Mouse (Mus musculus) myocyte (in vitro differentiated cells): ENCODE results near the gene Ptger4. TPM values are rescaled to one million over a fixed set of nuclear protein-coding genes. Genes with fewer than 3 reads are reported as not detected.

Experiments
- H3K27me3 ChIP-seq: one replicate; pipeline ENCODE4 v1.6.1; 2011; ENCODE audit not compliant: control insufficient read depth, insufficient read depth, insufficient read length
- H3K36me3 ChIP-seq: one replicate; pipeline ENCODE4 v1.6.1; 2011; ENCODE audit not compliant: control insufficient read depth, insufficient read depth
- H3K4me2 ChIP-seq: one replicate; pipeline ENCODE4 v1.6.1; 2011; ENCODE audit warnings: low read depth, control low read depth
- H3K4me3 ChIP-seq: one replicate; pipeline ENCODE4 v1.5.1; 2011; ENCODE audit warnings: mild to moderate bottlenecking, control low read depth, moderate library complexity
- H3K79me2 ChIP-seq: one replicate; pipeline ENCODE4 v1.6.1; 2011; ENCODE audit not compliant: control insufficient read depth, insufficient read depth
- H3ac ChIP-seq: one replicate; pipeline ENCODE4 v1.6.1; 2011; ENCODE audit not compliant: control insufficient read depth, insufficient read length
- CEBPB ChIP-seq: IDR thresholded peaks from 2 replicates; pipeline ENCODE4 v1.6.1; 2011; ENCODE audit warnings: mild to moderate bottlenecking, moderate library complexity; ENCODE audit not compliant: poor library complexity, insufficient read depth, severe bottlenecking
- E2F4 ChIP-seq: IDR thresholded peaks from one replicate; pipeline ENCODE4 v1.6.1; 2011; ENCODE audit warnings: mild to moderate bottlenecking, control low read depth, moderate library complexity; ENCODE audit not compliant: insufficient read depth
- MAX ChIP-seq: IDR thresholded peaks from one replicate; pipeline ENCODE4 v1.6.1; 2011; ENCODE audit warnings: low read depth, mild to moderate bottlenecking, control low read depth
- MYOD1 ChIP-seq, 3 experiments: IDR thresholded peaks; one replicate each; pipeline ENCODE4 v1.6.1; 2011; ENCODE audit warnings: control low read depth in 2 of 3, low read depth in 2 of 3, mild to moderate bottlenecking in 2 of 3, moderate library complexity in 1 of 3; ENCODE audit not compliant: insufficient read length in 2 of 3, control insufficient read depth in 1 of 3
- MYOG ChIP-seq, 3 experiments: IDR thresholded peaks; one replicate each; pipeline ENCODE4 v1.6.1; 2011; ENCODE audit warnings: control low read depth in 2 of 3, low read depth in 2 of 3, mild to moderate bottlenecking in 2 of 3; ENCODE audit not compliant: insufficient read length in 2 of 3, control insufficient read depth in 1 of 3, insufficient read depth in 1 of 3
- POLR2A ChIP-seq: IDR thresholded peaks from one replicate; pipeline ENCODE4 v1.6.1; 2011; ENCODE audit warnings: low read depth, mild to moderate bottlenecking, control low read depth, moderate library complexity; ENCODE audit not compliant: insufficient read length
- POLR2AphosphoS2 ChIP-seq: IDR thresholded peaks from one replicate; pipeline ENCODE4 v1.6.1; 2011; ENCODE audit warnings: low read depth, control low read depth; ENCODE audit not compliant: insufficient read length
- REST ChIP-seq: IDR thresholded peaks from one replicate; pipeline ENCODE4 v1.6.1; 2011; ENCODE audit warnings: mild to moderate bottlenecking, control low read depth, moderate library complexity; ENCODE audit not compliant: insufficient read depth, insufficient read length
- SRF ChIP-seq: IDR thresholded peaks from one replicate; pipeline ENCODE4 v1.6.1; 2011; ENCODE audit warnings: low read depth; ENCODE audit not compliant: control insufficient read depth, insufficient read length
- TCF12 ChIP-seq: IDR thresholded peaks from one replicate; pipeline ENCODE4 v1.6.1; 2011; ENCODE audit warnings: mild to moderate bottlenecking, control low read depth; ENCODE audit not compliant: poor library complexity, insufficient read depth, severe bottlenecking
- TCF3 ChIP-seq: IDR thresholded peaks from one replicate; pipeline ENCODE4 v1.6.1; 2011; ENCODE audit warnings: low read depth, control low read depth; ENCODE audit not compliant: insufficient read length
- USF1 ChIP-seq: IDR thresholded peaks from one replicate; pipeline ENCODE4 v1.6.1; 2011; ENCODE audit warnings: low read depth, mild to moderate bottlenecking, control low read depth, moderate library complexity
- polyA plus RNA-seq: library from polyadenylated mRNA; unstranded; fragments of >200 nt; fragmentation: generic; extraction: Trizol; gene quantifications from one replicate; pipeline ENCODE4 v1.2.1, GENCODE M21; 2012; ENCODE audit warnings: missing spikeins

Ptger4 gene
- polyA plus RNA-seq, 1 experiment = 0.95 TPM

GRCm38 (mm10) chr15:5278525-5278924 is 34.5 kb upstream of the Ptger4 start:
- Histone ChIP-seq H3ac (no peak overlapping the region), H3K27me3 (no peaks in the 10 kb centered on the region), H3K4me3 (no peak overlapping the region), H3K36me3 (no peaks in the 10 kb centered on the region), H3K79me2 (no peaks in the 10 kb centered on the region), H3K4me2 (no peak overlapping the region)
- TF ChIP-seq E2F4 (no peak), TCF12 (no peak), CEBPB (no peak), SRF (no peak), REST (no peak), USF1 (no peak), MYOD1 (IDR thresholded peaks at IDR 0.05; ENCODE audit: control insufficient read depth in 1 of 3, insufficient read length in 2 of 3, low read depth in 2 of 3) (no peak), MYOG (IDR thresholded peaks at IDR 0.05; ENCODE audit: control insufficient read depth in 1 of 3, insufficient read depth in 1 of 3, insufficient read length in 2 of 3, low read depth in 2 of 3) (no peak), POLR2A (no peak)

- H3K4me2 ChIP-seq = no peak overlapping the region
- H3K4me3 ChIP-seq = no peak overlapping the region
- no peak overlapping the region for H3ac ChIP-seq
- no peaks in the 10 kb centered on the region for H3K27me3 ChIP-seq
- H3K79me2 ChIP-seq = no peaks in the 10 kb centered on the region
- TF ChIP-seq TCF12 (no peak), TCF3 (no peak), MAX (no peak), CEBPB (no peak), REST (no peak)
- no peaks in the 10 kb centered on the region for H3K36me3 ChIP-seq
These were observed 30.0 kb upstream of the Ptger4 start for GRCm38 (mm10) chr15:5273981-5274380.

GRCm38 (mm10) chr15:5266095-5266494 is 22.1 kb upstream of the Ptger4 start:
- no peak overlapping the region for H3ac ChIP-seq
- H3K27me3 ChIP-seq = no peaks in the 10 kb centered on the region
- H3K4me2 ChIP-seq = no peak overlapping the region
- H3K79me2 ChIP-seq = no peaks in the 10 kb centered on the region
- H3K36me3 ChIP-seq = no peaks in the 10 kb centered on the region
- TF ChIP-seq MYOG (IDR thresholded peaks at IDR 0.05; ENCODE audit: control insufficient read depth in 1 of 3, insufficient read depth in 1 of 3, insufficient read length in 2 of 3, low read depth in 2 of 3) (peak in 1 of 3 experiments; percentile 15), REST (no peak)
- no peak overlapping the region for H3K4me3 ChIP-seq

GRCm38 (mm10) chr15:5262874-5263504 is 19.0 kb upstream of the Ptger4 start:
- no peak for TF ChIP-seq USF1
- TF ChIP-seq REST = no peak
- TF ChIP-seq E2F4 = no peak
- no peak for TF ChIP-seq CEBPB
- no peak for TF ChIP-seq TCF12
- TF ChIP-seq SRF = no peak
- TF ChIP-seq POLR2A = no peak
- TF ChIP-seq MYOG (IDR thresholded peaks at IDR 0.05; ENCODE audit: control insufficient read depth in 1 of 3, insufficient read depth in 1 of 3, insufficient read length in 2 of 3, low read depth in 2 of 3) = no peak
- TF ChIP-seq MYOD1 (IDR thresholded peaks at IDR 0.05; ENCODE audit: control insufficient read depth in 1 of 3, insufficient read length in 2 of 3, low read depth in 2 of 3) = no peak
- TF ChIP-seq MAX = no peak
- TF ChIP-seq TCF3 = no peak
- no peak for TF ChIP-seq POLR2AphosphoS2
- H3ac ChIP-seq = no peak overlapping the region
- no peaks in the 10 kb centered on the region for H3K27me3 ChIP-seq
- no peak overlapping the region for H3K4me2 ChIP-seq
- no peaks in the 10 kb centered on the region for H3K36me3 ChIP-seq
- H3K79me2 ChIP-seq = no peaks in the 10 kb centered on the region
- H3K4me3 ChIP-seq = no peak overlapping the region

GRCm38 (mm10) chr15:5262095-5262667 is 18.2 kb upstream of the Ptger4 start:
- no peak overlapping the region for H3K4me3 ChIP-seq

More at GRCm38 (mm10) chr15:5262095-5262667, 18.2 kb upstream of the Ptger4 start:
- Histone ChIP-seq H3ac (no peak overlapping the region), H3K36me3 (no peaks in the 10 kb centered on the region), H3K79me2 (no peaks in the 10 kb centered on the region), H3K27me3 (no peaks in the 10 kb centered on the region), H3K4me2 (no peak overlapping the region)
- no peak for TF ChIP-seq MYOD1 (IDR thresholded peaks at IDR 0.05; ENCODE audit: control insufficient read depth in 1 of 3, insufficient read length in 2 of 3, low read depth in 2 of 3)
